Mouse (Mus musculus) heart, embryonic 15.5 days (tissue): ENCODE measurements around the gene Ints3. TPM values are rescaled to one million over a fixed set of nuclear protein-coding genes. Genes with fewer than 3 reads are reported as not detected.

Source experiments
- ATAC-seq: fragments of 200-750 bp; cut with Nextera tagmentation; replicated peaks from 2 replicates; pipeline ENCODE4 v1.8.0; 2017; ENCODE audit warnings: low read depth, moderate TSS enrichment; ENCODE audit not compliant: insufficient number of reproducible peaks, insufficient read depth, low FRiP score
- H3K27ac ChIP-seq: fragments of 300-500 bp; sonication (generic); 2 replicates; pipeline ENCODE4 v1.5.1; 2015; ENCODE audit warnings: mild to moderate bottlenecking, inconsistent platforms
- H3K27me3 ChIP-seq: fragments of 300-500 bp; sonication (generic); 2 replicates; pipeline ENCODE4 v1.6.1; 2015; ENCODE audit warnings: inconsistent platforms
- H3K36me3 ChIP-seq: fragments of 300-500 bp; sonication (generic); 2 replicates; pipeline ENCODE4 v1.6.1; 2015; ENCODE audit warnings: mild to moderate bottlenecking, inconsistent platforms
- H3K4me1 ChIP-seq: fragments of 300-500 bp; sonication (generic); replicated peaks from 2 replicates; pipeline ENCODE4 v1.6.1; 2015; ENCODE audit warnings: inconsistent platforms
- H3K4me2 ChIP-seq: fragments of 300-500 bp; sonication (generic); 2 replicates; pipeline ENCODE4 v1.6.1; 2015; ENCODE audit warnings: inconsistent platforms, mild to moderate bottlenecking, moderate library complexity
- H3K4me3 ChIP-seq: fragments of 300-500 bp; sonication (generic); 2 replicates; pipeline ENCODE4 v1.5.1; 2015; ENCODE audit warnings: mild to moderate bottlenecking, inconsistent platforms
- H3K9ac ChIP-seq: fragments of 300-500 bp; sonication (generic); 2 replicates; pipeline ENCODE4 v1.6.1; 2015; ENCODE audit warnings: mild to moderate bottlenecking, inconsistent platforms
- H3K9me3 ChIP-seq: fragments of 300-500 bp; sonication (generic); replicated peaks from 2 replicates; pipeline ENCODE4 v1.6.1; 2016; ENCODE audit warnings: inconsistent platforms
- WGBS: fragments of 180-500 bp; shearing (Covaris S2); methylation state at CpG from one replicate; pipeline ENCODE4 v1.1.7; 2015; ENCODE audit warnings: mixed read lengths; 5-methylcytosine and 5-hydroxymethylcytosine counted together
- polyA plus RNA-seq: library from polyadenylated mRNA; unstranded; fragments of >200 nt; fragmentation: Nextera tagmentation; extraction: Ambion mirVana; gene quantifications from 2 replicates; pipeline ENCODE4 v1.2.1, GENCODE M21; 2015

Ints3 gene
- polyA plus RNA-seq, 1 experiment from 2014 or later = 16.7 TPM

- ATAC-seq = no peak
- H3K27me3 ChIP-seq = no peaks in the 10 kb centered on the region
- no peak overlapping the region for H3K4me2 ChIP-seq
- WGBS = 79% methylated on average over 3 of the region's 3 CpGs
- no peaks in the 10 kb centered on the region for H3K36me3 ChIP-seq
- H3K4me1 ChIP-seq = peaks cover 12% of the 10 kb centered on the region
- no peak overlapping the region for H3K9ac ChIP-seq
- H3K9me3 ChIP-seq = no peaks in the 10 kb centered on the region
- no peak overlapping the region for H3K4me3 ChIP-seq
- H3K27ac ChIP-seq = no peak overlapping the region
Observed at GRCm38 (mm10) chr3:90443977-90444376, 10.6 kb upstream of the Ints3 start.

- Histone ChIP-seq H3K4me3 (no peak overlapping the region), H3K4me2 (no peak overlapping the region), H3K27ac (no peak overlapping the region), H3K9ac (no peak overlapping the region), H3K4me1 (peaks cover 4% of the 10 kb centered on the region), H3K9me3 (no peaks in the 10 kb centered on the region), H3K36me3 (no peaks in the 10 kb centered on the region), H3K27me3 (no peaks in the 10 kb centered on the region)
- WGBS = 74% methylated on average over 2 of the region's 2 CpGs
- no peak for ATAC-seq
Observed at GRCm38 (mm10) chr3:90440756-90441155, 7.3 kb upstream of the Ints3 start.

DNA sequence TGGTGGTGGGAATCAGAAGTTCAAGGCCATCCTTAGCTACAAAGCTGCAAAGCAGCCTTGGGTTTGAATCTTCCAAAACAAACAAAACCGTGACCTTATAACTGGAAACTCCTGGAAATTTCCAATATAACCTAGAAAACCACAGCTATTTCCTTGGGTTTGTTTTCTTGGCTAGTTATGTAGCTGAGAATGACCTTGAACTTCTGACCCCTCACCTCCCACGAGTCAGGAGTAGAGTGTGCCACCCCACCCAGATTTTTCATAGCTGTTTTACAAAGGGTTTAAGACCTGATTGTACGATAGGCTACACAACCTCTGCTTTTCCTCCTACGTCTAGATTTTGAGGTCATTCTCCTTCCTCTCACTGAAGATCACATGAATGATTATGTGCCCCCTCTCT, 3.7 kb upstream of the Ints3 start:
- ATAC-seq = no peak
- Histone ChIP-seq H3K9me3 (no peaks in the 10 kb centered on the region), H3K4me3 (no peak overlapping the region), H3K4me2 (no peak overlapping the region), H3K4me1 (peaks cover 6% of the 10 kb centered on the region), H3K27ac (no peak overlapping the region), H3K36me3 (no peaks in the 10 kb centered on the region), H3K27me3 (no peaks in the 10 kb centered on the region), H3K9ac (no peak overlapping the region)
- 58% methylated on average over 4 of the region's 4 CpGs for WGBS

DNA sequence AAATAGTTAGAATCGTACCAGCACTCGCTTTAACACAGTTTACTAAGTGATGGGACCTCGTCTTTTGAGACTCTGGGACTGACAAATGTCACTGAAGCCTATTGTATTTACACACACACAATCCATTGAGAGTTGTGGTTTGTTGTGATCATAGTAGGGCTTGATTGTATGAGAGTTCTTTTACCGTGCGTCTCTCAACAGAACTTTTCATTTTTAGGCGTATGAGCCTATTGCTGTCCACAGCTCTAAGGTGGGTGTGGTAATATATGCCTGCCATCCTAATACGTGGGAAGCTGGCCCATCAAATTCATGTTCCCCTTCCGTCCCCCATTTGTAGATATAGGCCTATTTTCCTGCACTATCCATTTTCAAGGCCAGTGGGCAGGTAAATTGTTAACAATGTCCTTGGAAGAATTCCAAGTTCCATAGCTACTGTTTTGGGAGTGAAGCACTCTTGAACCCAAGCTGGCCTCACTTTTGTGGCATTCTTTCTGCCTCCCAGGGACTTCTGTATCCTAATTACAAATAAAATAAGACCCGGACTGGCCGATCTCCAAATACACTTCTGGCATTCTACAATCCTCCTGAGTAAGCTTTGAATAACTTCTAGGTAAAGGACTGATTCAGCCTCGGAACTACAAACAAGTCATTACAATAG, 780 bp upstream of the Ints3 start:
- no peaks in the 10 kb centered on the region for H3K27me3 ChIP-seq
- ATAC-seq = no peak
- 52% methylated on average over 11 of the region's 11 CpGs for WGBS
- H3K9ac ChIP-seq = peak overlapping the region; percentile 52; the same call in 1 of the 2 replicates
- H3K36me3 ChIP-seq = no peaks in the 10 kb centered on the region; the same call in 1 of the 2 replicates
- no peaks in the 10 kb centered on the region for H3K9me3 ChIP-seq
- H3K27ac ChIP-seq = peak overlapping the region; percentile 97
- peak overlapping the region; percentile 81 for H3K4me3 ChIP-seq
- H3K4me1 ChIP-seq = peaks cover 22% of the 10 kb centered on the region
- peak overlapping the region; percentile 90 for H3K4me2 ChIP-seq

GRCm38 (mm10) chr3:90432811-90433219, 607 bp downstream of the Ints3 start:
- peaks cover 32% of the 10 kb centered on the region for H3K4me1 ChIP-seq
- H3K9ac ChIP-seq = peak overlapping the region; percentile 92
- 0% methylated on average over 12 of the region's 12 CpGs for WGBS
- no peaks in the 10 kb centered on the region for H3K9me3 ChIP-seq
- H3K4me2 ChIP-seq = peak overlapping the region; percentile 90
- H3K36me3 ChIP-seq = no peaks in the 10 kb centered on the region; the same call in 1 of the 2 replicates
- peak overlapping the region; percentile 81 for H3K4me3 ChIP-seq
- H3K27me3 ChIP-seq = no peaks in the 10 kb centered on the region
- peak overlapping the region; percentile 97 for H3K27ac ChIP-seq
- ATAC-seq = 0 out of 2 replicates have a peak, but pooled peaks have one; percentile 7

- no peaks in the 10 kb centered on the region for H3K9me3 ChIP-seq
- WGBS = 9% methylated on average over 2 of the region's 2 CpGs
Observed at GRCm38 (mm10) chr3:90432348-90432747, 1.1 kb downstream of the Ints3 start.

GRCm38 (mm10) chr3:90429576-90429975, 3.8 kb downstream of the Ints3 start:
- Histone ChIP-seq H3K4me1 (peaks cover 33% of the 10 kb centered on the region), H3K27ac (no peak overlapping the region), H3K27me3 (no peaks in the 10 kb centered on the region), H3K36me3 (no peaks in the 10 kb centered on the region; the same call in 1 of the 2 replicates), H3K9me3 (no peaks in the 10 kb centered on the region), H3K9ac (no peak overlapping the region), H3K4me3 (no peak overlapping the region), H3K4me2 (no peak overlapping the region)
- ATAC-seq = no peak
- WGBS = 84% methylated on average over 3 of the region's 3 CpGs

More at GRCm38 (mm10) chr3:90432348-90432747, 1.1 kb downstream of the Ints3 start:
- Histone ChIP-seq H3K27me3 (no peaks in the 10 kb centered on the region), H3K9ac (peak overlapping the region; percentile 92), H3K27ac (peak overlapping the region; percentile 97), H3K4me3 (peak overlapping the region; percentile 81), H3K4me1 (peaks cover 33% of the 10 kb centered on the region), H3K36me3 (no peaks in the 10 kb centered on the region; the same call in 1 of the 2 replicates), H3K4me2 (peak overlapping the region; percentile 90)
- ATAC-seq = no peak

- ATAC-seq = no peak
- Histone ChIP-seq H3K4me2 (no peak overlapping the region), H3K27me3 (no peaks in the 10 kb centered on the region), H3K4me1 (peaks cover 31% of the 10 kb centered on the region), H3K4me3 (no peak overlapping the region), H3K36me3 (peaks cover 11% of the 10 kb centered on the region), H3K27ac (no peak overlapping the region), H3K9ac (no peak overlapping the region), H3K9me3 (no peaks in the 10 kb centered on the region)
- WGBS = 76% methylated on average over 6 of the region's 6 CpGs
Observed at GRCm38 (mm10) chr3:90428186-90428585, 5.2 kb downstream of the Ints3 start.

DNA sequence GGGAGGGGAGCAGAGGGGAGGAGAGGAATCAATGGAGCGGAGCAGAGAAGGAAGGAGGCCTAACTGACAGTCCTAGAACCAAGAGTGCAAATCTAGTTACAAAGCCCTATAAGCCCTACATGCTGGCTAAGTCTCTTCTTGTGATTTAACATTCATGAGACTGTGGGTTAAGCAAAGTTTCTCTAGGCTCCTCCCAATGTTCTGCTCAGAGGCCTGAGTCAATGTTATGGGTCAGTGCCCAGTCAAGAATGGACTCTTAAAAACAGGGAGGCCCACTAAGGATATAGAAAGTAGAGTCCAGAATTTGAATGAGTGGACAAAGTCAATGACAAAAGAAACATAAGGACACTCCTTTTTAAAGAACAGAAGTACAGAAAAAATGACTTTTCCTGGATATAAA, 5.8 kb downstream of the Ints3 start:
- Histone ChIP-seq H3K27me3 (no peaks in the 10 kb centered on the region), H3K9me3 (no peaks in the 10 kb centered on the region), H3K4me3 (no peak overlapping the region), H3K4me2 (no peak overlapping the region), H3K27ac (no peak overlapping the region), H3K36me3 (peaks cover 17% of the 10 kb centered on the region), H3K9ac (no peak overlapping the region), H3K4me1 (peaks cover 31% of the 10 kb centered on the region)
- WGBS = 90% methylated on average over 1 of the region's 1 CpGs
- ATAC-seq = no peak

GRCm38 (mm10) chr3:90425499-90425898, 7.9 kb downstream of the Ints3 start:
- Histone ChIP-seq H3K27me3 (no peaks in the 10 kb centered on the region), H3K4me1 (peaks cover 14% of the 10 kb centered on the region), H3K4me2 (no peak overlapping the region), H3K27ac (no peak overlapping the region), H3K36me3 (peaks cover 28% of the 10 kb centered on the region), H3K4me3 (no peak overlapping the region), H3K9ac (no peak overlapping the region), H3K9me3 (no peaks in the 10 kb centered on the region)
- ATAC-seq = no peak
- WGBS = 85% methylated on average over 2 of the region's 2 CpGs

DNA sequence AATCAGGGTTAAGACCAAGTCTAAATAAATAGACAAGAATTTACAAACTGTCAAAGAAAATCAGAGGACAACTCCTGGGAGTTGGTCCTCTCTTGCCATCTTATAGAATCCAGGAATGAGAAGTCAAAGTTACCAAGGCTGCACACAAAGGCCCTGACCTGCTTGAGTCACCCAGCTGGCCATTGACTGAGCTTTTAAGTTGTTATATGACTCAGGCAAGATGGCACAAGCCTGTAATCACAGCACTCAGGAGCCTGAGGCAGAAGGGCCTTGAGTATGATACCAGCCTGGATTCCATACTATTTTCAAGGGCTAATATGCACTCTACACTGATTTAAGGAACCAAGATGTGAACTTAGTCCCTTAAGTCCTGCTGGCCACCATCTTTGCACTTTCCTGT, 9.9 kb downstream of the Ints3 start:
- Histone ChIP-seq H3K4me2 (no peak overlapping the region), H3K27me3 (no peaks in the 10 kb centered on the region), H3K9me3 (no peaks in the 10 kb centered on the region), H3K9ac (no peak overlapping the region), H3K4me1 (peaks cover 8% of the 10 kb centered on the region; the same call in 1 of the 2 replicates), H3K36me3 (peaks cover 39% of the 10 kb centered on the region), H3K4me3 (no peak overlapping the region), H3K27ac (no peak overlapping the region)
- ATAC-seq = no peak

DNA sequence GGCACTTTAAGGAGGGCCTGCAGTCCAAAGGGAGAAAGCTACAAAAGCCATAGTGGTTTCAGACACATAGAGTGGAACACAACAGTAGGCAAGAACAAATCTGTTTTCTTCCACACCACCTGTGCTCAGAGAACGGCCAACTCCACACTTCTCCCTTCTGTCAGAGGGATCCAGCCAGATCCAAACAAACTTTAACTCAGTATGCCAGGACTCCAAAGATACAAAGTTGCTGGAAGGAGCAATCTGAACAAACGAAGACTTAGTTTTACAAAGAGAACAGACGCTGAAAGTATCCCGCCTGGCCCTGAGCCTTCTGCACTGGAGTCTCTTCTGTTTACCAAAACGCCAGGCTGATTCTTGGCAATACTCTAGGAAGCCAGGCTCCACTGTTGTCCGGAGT, 12.7 kb downstream of the Ints3 start:
- Histone ChIP-seq H3K4me2 (no peak overlapping the region), H3K36me3 (peaks cover 62% of the 10 kb centered on the region), H3K9me3 (no peaks in the 10 kb centered on the region), H3K4me1 (no peaks in the 10 kb centered on the region), H3K27ac (no peak overlapping the region), H3K9ac (no peak overlapping the region), H3K4me3 (no peak overlapping the region), H3K27me3 (no peaks in the 10 kb centered on the region)
- 87% methylated on average over 6 of the region's 6 CpGs for WGBS
- ATAC-seq = no peak
